28 mouse cellular contexts compared by ENCODE assay signal in genomic region chr10:19901992-19902391, GRCm38 (mm10). TPM values are rescaled to one million over a fixed set of nuclear protein-coding genes. Genes with fewer than 3 reads are reported as not detected.
"Had no signal": no experiment of that assay in that cellular context is flagged by ENCODE, and none has a peak within 500 bp of the region (broad histone marks: within the 10 kb centered on the region; RNA-seq: fewer than 3 reads in every experiment).

No protein-coding gene starts in this region.

- H3K4me3 ChIP-seq: gastrocnemius, adult 2 months; heart, adult 2 months; heart, embryonic 13.5 days; heart, embryonic 15.5 days; hindbrain, embryonic 10.5 days; hindbrain, embryonic 12.5 days; kidney, embryonic 15.5 days; limb, embryonic 13.5 days; limb, embryonic 15.5 days had no signal

- ATAC-seq: hindbrain, embryonic 16.5 days; inflammation-experienced regulatory T-cells, adult 6 months had no signal

- H3K27ac ChIP-seq: gastrocnemius, adult 2 months; heart, adult 2 months; heart, embryonic 13.5 days; heart, embryonic 15.5 days; hindbrain, embryonic 10.5 days; hindbrain, embryonic 12.5 days; hindbrain, embryonic 14.5 days; kidney, embryonic 15.5 days; kidney, postnatal 0 days; limb, embryonic 13.5 days; limb, embryonic 15.5 days; liver, embryonic 14.5 days had no signal

- H3K27me3 ChIP-seq: heart, embryonic 13.5 days; heart, embryonic 15.5 days; hindbrain, embryonic 12.5 days; kidney, embryonic 15.5 days; limb, embryonic 13.5 days; limb, embryonic 15.5 days had no signal

- H3K9ac ChIP-seq: heart, embryonic 13.5 days; heart, embryonic 15.5 days; hindbrain, embryonic 12.5 days; hindbrain, embryonic 14.5 days; kidney, embryonic 15.5 days; limb, embryonic 13.5 days; limb, embryonic 15.5 days; liver, embryonic 14.5 days had no signal

- DNase-seq: gastrocnemius, adult 2 months; gastrocnemius, postnatal 10 days; gastrocnemius, postnatal 25 days; heart, adult 2 months; heart, postnatal 4 days; kidney, adult 11 months; kidney, adult 2 months; kidney, adult 9 months; kidney, postnatal 14 days; kidney, postnatal 36 days; layer of hippocampus, adult 9-11 months; layer of hippocampus, postnatal 36 days; left cerebral cortex, postnatal 4 days; lung, adult 18-20 months had no signal

- H3K4me2 ChIP-seq: heart, embryonic 11.5 days; heart, embryonic 13.5 days; heart, embryonic 15.5 days; hindbrain, embryonic 12.5 days; hindbrain, embryonic 14.5 days; kidney, embryonic 15.5 days; limb, embryonic 13.5 days; limb, embryonic 15.5 days had no signal

- H3K9me3 ChIP-seq: heart, embryonic 13.5 days; heart, embryonic 15.5 days; hindbrain, embryonic 10.5 days; hindbrain, embryonic 12.5 days; kidney, embryonic 15.5 days; limb, embryonic 13.5 days; limb, embryonic 15.5 days had no signal

- H3K4me1 ChIP-seq: heart, embryonic 15.5 days; hindbrain, embryonic 12.5 days; limb, embryonic 15.5 days had no signal

RNA-seq across cellular contexts. Expression of gene Slc35d3, which starts 50.7 kb away (rescaled TPM):
- total RNA-seq: gastrocnemius, adult 2 months; gastrocnemius, postnatal 10 days; gastrocnemius, postnatal 25 days; heart, adult 2 months; heart, postnatal 25 days had no signal
- polyA plus RNA-seq: inflammation-experienced regulatory T-cells, adult 6 months had no signal
